Mouse (Mus musculus) right cerebral cortex, postnatal 14 days (tissue): ENCODE measurements around the gene Fam155a.
"Not testable (repeated sequence)": the region's sequence is repeated elsewhere in the genome, so short reads cannot be mapped to it uniquely, and the experiment has no call there.

Experiments used
- DNase-seq: peaks from one replicate; pipeline ENCODE4 v3.0.0; 2022

Fam155a gene

GRCm38 (mm10) chr8:9393246-9393645 is 377.7 kb downstream of the Fam155a start:
- no peak for DNase-seq

GRCm38 (mm10) chr8:9390229-9390628 is 380.7 kb downstream of the Fam155a start:
- not testable (repeated sequence) for DNase-seq

- DNase-seq = no peak
Measured at GRCm38 (mm10) chr8:9369201-9369600, 401.8 kb downstream of the Fam155a start.

- no peak for DNase-seq
Measured at GRCm38 (mm10) chr8:9367721-9368120, 403.2 kb downstream of the Fam155a start.

- no peak for DNase-seq
Measured at GRCm38 (mm10) chr8:9365381-9365780, 405.6 kb downstream of the Fam155a start.

GRCm38 (mm10) chr8:9348523-9349135 is 422.3 kb downstream of the Fam155a start:
- peak; percentile 20 for DNase-seq

GRCm38 (mm10) chr8:9347163-9347562 is 423.8 kb downstream of the Fam155a start:
- no peak for DNase-seq

GRCm38 (mm10) chr8:9344136-9344535 is 426.8 kb downstream of the Fam155a start:
- DNase-seq = no peak

- DNase-seq = no peak
Measured at GRCm38 (mm10) chr8:9342998-9343397, 428.0 kb downstream of the Fam155a start.

GRCm38 (mm10) chr8:9342593-9342992 is 428.4 kb downstream of the Fam155a start:
- DNase-seq = no peak

- DNase-seq = no peak
Measured at GRCm38 (mm10) chr8:9337905-9338304, 433.1 kb downstream of the Fam155a start.

- DNase-seq = no peak
Measured at GRCm38 (mm10) chr8:9335933-9336303, 435.0 kb downstream of the Fam155a start.

GRCm38 (mm10) chr8:9335285-9335932 is 435.6 kb downstream of the Fam155a start:
- no peak for DNase-seq

- DNase-seq = no peak
Measured at GRCm38 (mm10) chr8:9332766-9333165, 438.2 kb downstream of the Fam155a start.

GRCm38 (mm10) chr8:9309456-9309855 is 461.5 kb downstream of the Fam155a start:
- DNase-seq = no peak

GRCm38 (mm10) chr8:9303526-9304135 is 467.3 kb downstream of the Fam155a start:
- no peak for DNase-seq

- DNase-seq = no peak
Measured at GRCm38 (mm10) chr8:9295046-9295445, 475.9 kb downstream of the Fam155a start.

GRCm38 (mm10) chr8:9292532-9292931 is 478.4 kb downstream of the Fam155a start:
- no peak for DNase-seq

- no peak for DNase-seq
Measured at GRCm38 (mm10) chr8:9288015-9288729, 482.8 kb downstream of the Fam155a start.

- no peak for DNase-seq
Measured at GRCm38 (mm10) chr8:9274117-9274516, 496.8 kb downstream of the Fam155a start.

- DNase-seq = no peak
Measured at GRCm38 (mm10) chr8:9264378-9264777, 506.6 kb downstream of the Fam155a start.

- no peak for DNase-seq
Measured at GRCm38 (mm10) chr8:9261527-9261926, 509.4 kb downstream of the Fam155a start.

- DNase-seq = no peak
Measured at GRCm38 (mm10) chr8:9255316-9255715, 515.6 kb downstream of the Fam155a start.

GRCm38 (mm10) chr8:9252991-9253390 is 518.0 kb downstream of the Fam155a start:
- no peak for DNase-seq
